Mouse (Mus musculus): Measurements from ENCODE around the gene Igf2. TPM values are rescaled to one million over a fixed set of nuclear protein-coding genes. Genes with fewer than 3 reads are reported as not detected.
A peak's percentile ranks its signal among the peaks of the same experiment; 100 is the strongest.

Gene Igf2
- total RNA-seq (2015) (not detected in 2 replicates), total RNA-seq (2017) (not detected in 2 replicates)

- ATAC-seq (replicated peaks; ENCODE audit: poor library complexity) = no peak
Observed at GRCm38 (mm10) chr7:142666659-142667058, at the start of gene Igf2. Igf2 (minus strand) TSS chr7:142666816.

DNA sequence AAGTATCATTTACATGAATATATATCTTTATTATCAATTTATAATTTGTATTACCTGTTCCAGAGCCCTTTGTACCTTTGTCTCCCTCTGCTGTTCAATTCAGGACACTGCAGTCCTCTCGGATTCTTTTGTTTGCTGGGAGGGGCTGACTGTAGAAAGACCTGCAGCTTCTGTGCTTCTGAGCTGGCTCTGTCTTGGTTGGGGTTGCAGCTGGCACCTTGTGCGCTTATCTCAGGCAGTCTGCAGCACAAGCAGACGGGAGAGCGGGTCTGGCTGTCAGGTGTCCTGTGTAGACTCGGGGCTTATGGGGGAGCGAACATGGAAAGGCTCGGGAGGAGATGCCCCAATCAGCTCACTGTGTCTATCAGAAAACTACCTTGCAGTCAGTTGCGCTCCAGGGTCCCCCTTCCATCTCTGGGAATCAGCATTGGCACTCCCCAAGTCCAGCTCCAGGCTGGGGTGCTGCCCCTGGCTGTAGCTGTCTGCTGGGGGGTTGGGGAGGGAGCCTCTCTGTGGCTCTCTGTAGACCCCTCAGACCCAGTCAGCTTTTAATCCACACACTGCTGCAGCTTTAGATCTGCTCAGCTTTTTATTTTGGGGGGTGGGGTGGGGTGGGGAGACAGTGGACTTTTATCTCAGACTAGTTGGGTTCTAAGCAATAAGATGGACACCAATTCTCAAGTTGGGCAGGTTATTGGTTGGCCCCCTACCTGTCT is 48.3 kb upstream of the Igf2 start:
- peak; percentile 76 for ATAC-seq (replicated peaks; ENCODE audit: poor library complexity)

- ATAC-seq (replicated peaks; ENCODE audit: poor library complexity) = no peak
Observed at GRCm38 (mm10) chr7:142706873-142707272, 40.3 kb upstream of the Igf2 start.

GRCm38 (mm10) chr7:142699334-142699860 is 32.8 kb upstream of the Igf2 start:
- ATAC-seq (replicated peaks; ENCODE audit: poor library complexity) = no peak

DNA sequence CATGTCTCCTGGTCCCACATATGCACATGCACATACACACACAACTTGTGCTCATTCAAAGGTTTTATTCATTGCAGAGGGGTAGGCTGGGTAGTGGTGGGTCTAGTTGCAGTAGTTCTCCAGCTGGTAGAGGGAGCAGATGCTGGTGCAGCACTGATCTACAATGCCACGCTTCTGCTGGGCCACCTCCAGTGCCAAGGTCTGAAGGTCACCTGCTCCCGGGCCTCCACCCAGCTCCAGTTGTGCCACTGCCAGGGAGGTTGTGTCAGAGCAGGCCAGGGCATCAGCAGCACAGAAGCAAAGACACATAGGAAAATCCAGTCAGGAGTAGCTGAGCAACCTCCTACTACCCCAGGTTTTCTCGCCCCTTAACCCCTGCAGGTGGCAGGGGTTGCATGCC is 12.0 kb upstream of the Igf2 start:
- no peak for ATAC-seq (replicated peaks; ENCODE audit: poor library complexity)

- peak; percentile 82 for ATAC-seq (replicated peaks; ENCODE audit: poor library complexity)
Observed at GRCm38 (mm10) chr7:142675644-142676043, 9.0 kb upstream of the Igf2 start.

DNA sequence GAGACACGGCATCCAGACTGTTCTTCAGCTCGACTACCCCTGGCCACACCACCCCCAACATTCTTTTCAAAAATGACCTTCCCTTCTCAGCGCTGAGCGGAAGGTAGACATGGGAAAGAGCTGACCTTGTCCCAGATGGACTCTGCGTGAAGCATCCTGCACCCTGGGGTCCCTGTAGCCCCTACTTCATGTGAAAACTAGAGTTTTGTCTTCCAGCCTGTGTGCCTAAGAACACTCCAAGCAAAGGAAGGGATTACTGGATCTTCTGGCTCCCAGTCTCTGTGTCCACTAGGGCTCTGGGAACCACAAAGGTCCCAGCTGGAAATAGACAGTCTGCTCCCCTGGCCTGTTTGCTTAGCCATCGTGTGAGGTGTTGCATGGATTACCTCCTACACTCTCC is 8.5 kb upstream of the Igf2 start:
- ATAC-seq (replicated peaks; ENCODE audit: poor library complexity) = no peak

DNA sequence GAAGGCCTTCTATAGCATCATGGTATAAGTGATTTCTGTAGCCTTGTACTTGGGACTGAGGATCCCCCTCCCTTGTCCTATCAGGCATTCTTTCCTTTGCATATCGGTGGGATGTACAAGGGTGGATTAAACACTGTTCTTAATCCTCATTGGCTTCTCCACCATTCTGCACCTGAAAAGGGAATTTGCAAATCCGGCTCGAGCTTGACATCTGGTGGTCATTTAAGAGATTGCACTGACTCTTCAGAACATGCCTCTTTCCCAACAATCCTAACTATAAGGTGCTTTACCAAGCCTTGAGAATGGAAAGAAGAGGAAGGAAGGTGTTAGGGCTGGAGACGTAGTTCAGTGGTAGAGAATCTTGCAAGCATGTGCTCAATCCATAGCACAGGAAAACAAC is 5.5 kb upstream of the Igf2 start:
- ATAC-seq (replicated peaks; ENCODE audit: poor library complexity) = peak; percentile 61

GRCm38 (mm10) chr7:142671067-142671466 is 4.5 kb upstream of the Igf2 start:
- ATAC-seq (replicated peaks; ENCODE audit: poor library complexity) = no peak

GRCm38 (mm10) chr7:142669751-142670625 is 3.4 kb upstream of the Igf2 start, which contains the start of gene Gm49394:
Gm49394 (minus strand) TSS chr7:142669942.
- ATAC-seq (replicated peaks; ENCODE audit: poor library complexity) = no peak

DNA sequence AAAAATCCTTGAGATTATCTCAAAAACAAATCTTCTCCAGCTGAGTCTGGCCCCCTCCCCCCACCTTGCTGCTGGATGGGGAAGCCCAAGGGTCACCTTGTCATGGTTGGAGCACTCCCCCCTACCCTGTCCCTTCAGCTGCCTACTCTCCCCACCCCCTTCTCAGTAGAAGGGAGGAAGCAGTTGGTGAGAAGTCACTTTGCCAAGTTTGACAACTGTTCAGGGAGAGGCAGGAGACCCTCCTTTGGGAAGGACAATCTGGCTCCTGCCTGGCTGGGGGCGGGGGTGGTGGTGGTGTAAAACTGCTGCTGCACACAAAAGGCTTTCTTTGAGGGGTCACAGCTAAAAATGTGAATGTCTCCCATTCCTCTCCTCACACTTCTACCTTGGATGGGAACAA is 1.7 kb upstream of the Igf2 start:
- ATAC-seq (replicated peaks; ENCODE audit: poor library complexity) = no peak

GRCm38 (mm10) chr7:142667521-142667920 is 905 bp upstream of the Igf2 start:
- no peak for ATAC-seq (replicated peaks; ENCODE audit: poor library complexity)

DNA sequence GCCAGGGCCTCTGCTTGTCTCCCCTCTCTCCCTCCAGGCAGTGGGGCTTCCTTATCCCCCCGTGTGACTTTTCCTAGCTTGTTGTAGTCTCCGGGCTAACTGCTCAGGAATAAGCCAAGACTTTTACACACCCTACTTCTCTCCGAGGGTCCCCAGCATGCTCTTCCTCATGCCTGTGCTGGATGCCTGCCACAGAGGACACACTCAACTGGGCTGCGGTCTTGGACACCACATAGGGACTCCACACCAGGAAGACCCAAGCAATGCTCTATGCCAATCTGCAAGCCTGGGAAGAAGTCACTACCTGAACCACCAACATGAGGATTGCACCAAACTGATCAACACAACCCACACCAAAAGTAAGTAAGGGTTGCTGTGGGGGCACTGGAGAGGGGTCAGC is 507 bp downstream of the Igf2 start:
- no peak for ATAC-seq (replicated peaks; ENCODE audit: poor library complexity)

GRCm38 (mm10) chr7:142665364-142665763 is 1.3 kb downstream of the Igf2 start:
- ATAC-seq (replicated peaks; ENCODE audit: poor library complexity) = no peak

DNA sequence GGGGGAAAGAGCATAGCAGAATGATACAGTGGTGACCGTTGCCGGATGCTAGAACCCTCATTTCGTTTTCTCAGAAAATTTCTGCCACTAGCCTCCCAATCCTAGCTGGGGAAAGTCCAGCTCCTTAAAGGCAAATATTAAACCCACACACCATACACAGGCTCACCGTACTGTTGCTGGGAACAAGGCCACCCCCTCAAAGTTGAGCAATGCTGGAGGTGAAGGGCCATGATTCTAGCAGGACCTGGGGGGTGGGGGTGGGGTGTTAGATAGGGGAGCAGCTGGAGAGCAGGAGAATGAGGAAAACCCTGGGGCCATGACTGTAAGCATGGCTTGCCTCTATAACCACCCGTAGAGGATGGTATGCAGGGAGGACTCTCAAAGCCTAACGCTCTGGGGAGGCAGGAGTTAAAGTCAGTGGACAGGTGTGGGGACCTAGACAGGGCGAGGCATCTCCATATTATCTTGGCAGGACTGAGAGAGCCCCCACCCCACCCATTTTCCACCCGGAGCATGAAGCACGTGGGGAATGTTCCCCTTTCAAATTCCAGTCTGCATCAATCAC is 2.1 kb downstream of the Igf2 start:
- ATAC-seq (replicated peaks; ENCODE audit: poor library complexity) = no peak

DNA sequence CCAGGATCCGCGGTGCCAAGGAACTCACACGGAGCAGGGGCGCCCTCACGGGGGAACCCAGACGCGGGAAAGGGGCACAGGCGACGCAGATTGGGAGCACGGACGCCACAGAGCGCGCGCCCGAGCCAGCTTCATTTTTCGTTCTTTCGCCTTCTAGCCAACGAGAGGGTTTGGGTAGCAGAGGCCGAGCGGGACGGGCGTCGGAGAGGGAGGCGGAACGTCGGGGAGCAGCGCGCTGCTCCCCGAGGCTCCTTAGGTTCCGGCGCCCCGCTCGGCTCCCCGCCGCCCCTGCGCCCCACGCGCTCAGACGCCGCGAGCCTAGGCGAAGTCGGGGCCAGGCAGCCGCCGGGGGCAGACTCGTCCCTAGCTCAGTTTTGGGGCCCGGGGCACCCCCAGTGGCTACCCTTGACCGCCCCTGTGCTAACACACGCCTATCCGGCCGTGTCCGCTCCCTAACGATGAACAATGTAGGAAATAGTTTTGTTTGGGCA is 2.6 kb downstream of the Igf2 start:
- ATAC-seq (replicated peaks; ENCODE audit: poor library complexity) = peak; percentile 27; the same call in 1 of the 2 replicates

GRCm38 (mm10) chr7:142663151-142663550 is 3.5 kb downstream of the Igf2 start:
- ATAC-seq (replicated peaks; ENCODE audit: poor library complexity) = no peak

DNA sequence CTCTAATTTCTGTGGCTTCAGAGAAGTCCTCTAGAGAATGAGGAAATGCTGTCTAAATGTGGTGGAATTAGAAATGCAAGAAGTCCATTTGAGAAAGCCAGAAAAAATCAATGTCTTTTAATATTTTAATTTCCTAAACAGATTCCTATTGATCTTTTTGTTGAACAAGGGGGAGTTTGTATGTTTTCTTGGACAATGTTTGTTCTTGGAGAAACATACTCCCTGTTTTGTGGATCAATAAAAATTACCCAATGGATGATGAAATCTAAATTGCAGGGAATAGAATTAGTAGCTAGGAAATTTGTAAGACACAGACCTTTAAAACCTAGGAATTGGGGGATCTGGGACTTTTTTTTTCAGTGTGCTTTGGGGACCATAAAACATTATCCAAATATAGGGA is 4.8 kb downstream of the Igf2 start:
- ATAC-seq (replicated peaks; ENCODE audit: poor library complexity) = no peak

DNA sequence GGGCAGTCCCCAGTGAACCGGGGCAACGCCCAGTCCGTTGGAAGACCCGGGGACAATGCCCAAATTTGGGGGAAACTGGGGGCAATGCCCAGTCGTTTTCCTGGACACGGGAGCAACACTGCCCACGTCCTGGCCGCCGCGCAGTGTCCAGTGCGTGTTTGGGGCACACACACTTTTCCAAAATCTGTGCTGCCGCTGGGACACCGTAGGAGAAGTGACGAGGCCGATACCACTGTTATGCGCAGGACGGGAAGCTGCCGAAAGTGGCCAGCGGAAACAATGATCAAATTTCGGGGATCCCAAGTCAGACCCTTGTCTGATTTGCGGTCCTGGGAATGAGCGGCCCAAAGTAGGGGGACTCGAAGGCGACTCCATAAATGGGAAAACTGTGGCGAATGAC is 5.6 kb downstream of the Igf2 start:
- ATAC-seq (replicated peaks; ENCODE audit: poor library complexity) = no peak

- no peak for ATAC-seq (replicated peaks; ENCODE audit: poor library complexity)
Observed at GRCm38 (mm10) chr7:142660651-142660945, 6.0 kb downstream of the Igf2 start.

Measured in megakaryocyte progenitor cell, adult 5-6 weeks (primary cell).